Mouse (Mus musculus) heart, adult 2 months (tissue): ENCODE results near the gene Rmnd5a.

Experiments
- CTCF ChIP-seq: fragments of 200-600 bp; IDR thresholded peaks from 2 replicates; pipeline ENCODE4 v1.8.1; 2022; ENCODE audit warnings: antibody characterized with exemption, mild to moderate bottlenecking, moderate library complexity
- POLR2A ChIP-seq: fragments of 200-500 bp; IDR thresholded peaks from 2 replicates; pipeline ENCODE4 v1.6.1; 2011; ENCODE audit warnings: mild to moderate bottlenecking, low read depth, low read length, control low read depth; ENCODE audit not compliant: insufficient read depth

DNA sequence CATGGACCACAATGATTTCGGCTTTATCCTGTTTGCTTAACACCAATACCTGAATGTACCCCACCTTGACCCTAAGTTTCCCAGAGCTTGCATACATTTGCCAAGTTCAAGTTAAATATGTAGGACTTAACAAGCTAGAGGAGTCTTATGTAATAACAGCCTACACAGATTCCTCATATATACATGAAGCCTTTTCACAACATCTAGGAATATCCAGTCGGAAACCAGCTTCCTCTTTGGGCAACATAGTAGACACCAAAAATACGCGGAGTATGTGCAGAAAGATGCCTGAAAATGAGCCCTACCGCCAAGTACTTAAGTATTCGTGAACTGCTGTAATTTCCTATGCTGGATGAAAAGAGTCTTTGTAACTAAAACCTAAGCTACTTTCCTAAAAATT is 14.8 kb downstream of the Rmnd5a start:
- TF ChIP-seq POLR2A = no peak
- no peak for TF ChIP-seq CTCF
